Mouse (Mus musculus): Measurements from ENCODE around the gene Spata32. TPM values are rescaled to one million over a fixed set of nuclear protein-coding genes. Genes with fewer than 3 reads are reported as not detected.

The Spata32 gene
- polyA plus RNA-seq, 1 experiment from 2014 or later, result not detected

DNA sequence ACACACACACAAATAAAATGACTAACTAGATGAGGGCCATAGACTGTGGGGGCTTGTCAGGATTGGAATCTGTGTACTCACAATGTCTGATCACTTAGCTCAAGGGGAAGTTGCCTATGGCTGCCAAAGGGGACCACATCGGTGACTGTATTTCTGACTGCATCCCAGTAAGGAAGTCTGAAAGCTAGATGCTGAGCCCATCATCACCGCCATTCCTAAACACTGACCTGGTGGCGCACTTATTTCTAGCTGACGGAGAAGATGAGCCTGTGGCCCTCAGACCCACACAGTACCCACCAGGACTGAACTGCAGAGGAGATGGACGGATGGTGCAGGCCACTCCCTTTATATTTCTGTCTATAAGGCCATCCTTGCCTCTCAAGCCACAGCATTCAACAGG lies 41.8 kb upstream of the Spata32 start:
- peaks cover 10% of the 10 kb centered on the region; the same call in 1 of the 2 replicates for H3K4me1 ChIP-seq (ENCODE audit: insufficient read depth, low read depth, low read length)
- no peak overlapping the region for H3K27ac ChIP-seq (ENCODE audit: low read length)

DNA sequence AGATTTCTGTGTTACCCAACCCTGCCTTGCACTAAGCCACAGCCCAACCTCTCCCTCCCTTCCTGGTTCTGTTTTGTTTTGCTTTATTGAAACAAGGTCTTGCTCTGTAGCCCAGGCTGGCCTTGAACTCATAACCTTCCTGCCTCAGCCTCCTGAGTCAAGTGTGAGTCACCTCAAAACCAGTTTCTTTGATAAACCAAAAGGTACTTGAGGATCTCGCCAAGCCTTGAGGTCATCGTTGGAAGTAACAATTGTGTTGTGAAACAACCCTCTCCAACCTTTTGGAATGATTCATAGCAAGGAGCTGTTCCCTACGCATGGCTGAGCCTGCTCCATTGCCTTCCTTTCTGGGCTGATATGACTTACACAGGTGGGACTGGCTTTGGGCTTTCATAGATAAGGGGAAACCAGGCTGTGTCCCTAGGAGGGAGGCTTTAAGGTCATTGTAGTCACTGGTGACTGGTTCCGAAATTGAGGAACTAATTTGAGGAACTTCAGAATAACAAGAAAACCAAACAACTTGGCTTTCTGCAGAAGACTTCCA lies 39.8 kb upstream of the Spata32 start:
- no peaks in the 10 kb centered on the region for H3K36me3 ChIP-seq (ENCODE audit: insufficient read depth, low read length)
- no peaks in the 10 kb centered on the region for H3K27me3 ChIP-seq (replicated peaks; ENCODE audit: insufficient read depth, low read length)
- WGBS, result 42% methylated on average over 4 of the region's 4 CpGs
- TF ChIP-seq EP300 (IDR thresholded peaks at IDR 0.05) (peak; percentile 72; the same call in 1 of the 2 replicates), CTCF (IDR thresholded peaks at IDR 0.05) (no peak)
- H3K27ac ChIP-seq (ENCODE audit: low read length), result no peak overlapping the region
- no peak overlapping the region for H3K4me2 ChIP-seq (replicated peaks; ENCODE audit: low read depth, low read length)
- ATAC-seq, result peak; percentile 46
- no peaks in the 10 kb centered on the region for H3K9me3 ChIP-seq (ENCODE audit: low read length)
- peaks cover 10% of the 10 kb centered on the region for H3K4me1 ChIP-seq (ENCODE audit: insufficient read depth, low read depth, low read length)
- no peak overlapping the region for H3K9ac ChIP-seq (replicated peaks; ENCODE audit: low read depth)
- no peak overlapping the region for H3K4me3 ChIP-seq (ENCODE audit: low read depth, low read length)
- peak; percentile 82 for DNase-seq (ENCODE audit: low spot score)

More for the DNA sequence above, 41.8 kb upstream of the Spata32 start:
- no peak overlapping the region for H3K4me2 ChIP-seq (replicated peaks; ENCODE audit: low read depth, low read length)
- H3K36me3 ChIP-seq (ENCODE audit: insufficient read depth, low read length), result no peaks in the 10 kb centered on the region
- no peaks in the 10 kb centered on the region for H3K9me3 ChIP-seq (ENCODE audit: low read length)
- no peak overlapping the region; the same call in 1 of the 2 replicates for H3K9ac ChIP-seq (replicated peaks; ENCODE audit: low read depth)
- WGBS, result 85% methylated on average over 5 of the region's 5 CpGs
- no peak overlapping the region for H3K4me3 ChIP-seq (ENCODE audit: low read depth, low read length)
- DNase-seq (ENCODE audit: low spot score) (no peak), ATAC-seq (no peak)
- TF ChIP-seq CTCF (IDR thresholded peaks at IDR 0.05) (no peak), EP300 (IDR thresholded peaks at IDR 0.05) (no peak)
- no peaks in the 10 kb centered on the region for H3K27me3 ChIP-seq (replicated peaks; ENCODE audit: insufficient read depth, low read length)

DNA sequence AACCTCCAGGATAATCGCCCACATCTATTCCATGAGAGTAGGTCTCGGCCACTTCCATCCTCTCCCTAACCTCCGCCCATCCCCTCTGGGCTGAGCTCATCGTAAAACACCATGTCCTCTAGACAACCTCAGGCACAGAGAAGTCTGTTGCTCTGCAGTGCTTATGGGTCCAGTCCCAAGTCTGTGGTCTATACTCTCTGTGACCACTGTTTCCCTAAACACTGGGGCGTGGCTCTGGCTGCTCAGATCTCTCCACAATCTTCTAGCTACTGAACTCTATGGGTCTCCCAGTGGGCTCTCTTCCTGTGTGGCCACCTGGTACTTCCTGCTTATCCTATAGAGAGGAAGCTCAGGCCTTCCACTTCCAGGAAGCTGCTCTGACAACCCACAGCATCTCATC lies 35.4 kb upstream of the Spata32 start:
- no peak overlapping the region for H3K4me3 ChIP-seq (ENCODE audit: low read depth, low read length)
- no peaks in the 10 kb centered on the region; the same call in none of the 2 replicates for H3K4me1 ChIP-seq (ENCODE audit: insufficient read depth, low read depth, low read length)
- no peaks in the 10 kb centered on the region for H3K27me3 ChIP-seq (replicated peaks; ENCODE audit: insufficient read depth, low read length)
- no peak for TF ChIP-seq CTCF (IDR thresholded peaks at IDR 0.05)
- no peak for TF ChIP-seq EP300 (IDR thresholded peaks at IDR 0.05)
- H3K9me3 ChIP-seq (ENCODE audit: low read length), result no peaks in the 10 kb centered on the region
- no peak for DNase-seq (ENCODE audit: low spot score)
- no peaks in the 10 kb centered on the region for H3K36me3 ChIP-seq (ENCODE audit: insufficient read depth, low read length)
- no peak overlapping the region for H3K27ac ChIP-seq (ENCODE audit: low read length)
- WGBS, result 84% methylated on average over 5 of the region's 5 CpGs
- no peak overlapping the region for H3K4me2 ChIP-seq (replicated peaks; ENCODE audit: low read depth, low read length)
- no peak overlapping the region for H3K9ac ChIP-seq (replicated peaks; ENCODE audit: low read depth)
- no peak for ATAC-seq

DNA sequence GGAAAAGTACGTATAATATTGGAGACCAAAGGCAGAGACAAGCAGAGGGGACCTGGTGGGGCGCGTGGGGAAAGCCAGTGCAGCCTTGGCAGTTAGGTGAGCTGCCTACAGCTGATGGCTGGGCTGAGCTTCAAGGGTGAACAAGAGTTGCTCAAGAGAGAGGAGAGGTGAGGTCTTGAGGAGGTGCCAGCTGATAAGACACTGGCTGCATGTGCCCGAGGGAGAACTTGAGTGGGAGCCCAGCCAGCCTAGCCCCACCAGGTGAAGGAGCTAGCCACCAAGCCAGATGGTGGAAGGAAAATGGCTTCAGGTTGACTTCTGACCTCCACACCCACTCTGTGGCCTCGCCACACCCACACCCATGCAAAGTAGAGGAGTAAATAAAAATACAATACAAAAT lies 34.1 kb upstream of the Spata32 start:
- Histone ChIP-seq H3K27ac (ENCODE audit: low read length) (peak overlapping the region; percentile 20; the same call in 1 of the 2 replicates), H3K9me3 (ENCODE audit: low read length) (no peaks in the 10 kb centered on the region), H3K9ac (replicated peaks; ENCODE audit: low read depth) (no peak overlapping the region), H3K4me1 (ENCODE audit: insufficient read depth, low read depth, low read length) (peaks cover 6% of the 10 kb centered on the region), H3K36me3 (ENCODE audit: insufficient read depth, low read length) (no peaks in the 10 kb centered on the region), H3K27me3 (replicated peaks; ENCODE audit: insufficient read depth, low read length) (no peaks in the 10 kb centered on the region), H3K4me2 (replicated peaks; ENCODE audit: low read depth, low read length) (no peak overlapping the region), H3K4me3 (ENCODE audit: low read depth, low read length) (no peak overlapping the region)
- WGBS, result 59% methylated on average over 5 of the region's 5 CpGs
- TF ChIP-seq EP300 (IDR thresholded peaks at IDR 0.05), result no peak
- TF ChIP-seq CTCF (IDR thresholded peaks at IDR 0.05), result no peak
- DNase-seq (ENCODE audit: low spot score) (peak; percentile 69), ATAC-seq (peak; percentile 59)

DNA sequence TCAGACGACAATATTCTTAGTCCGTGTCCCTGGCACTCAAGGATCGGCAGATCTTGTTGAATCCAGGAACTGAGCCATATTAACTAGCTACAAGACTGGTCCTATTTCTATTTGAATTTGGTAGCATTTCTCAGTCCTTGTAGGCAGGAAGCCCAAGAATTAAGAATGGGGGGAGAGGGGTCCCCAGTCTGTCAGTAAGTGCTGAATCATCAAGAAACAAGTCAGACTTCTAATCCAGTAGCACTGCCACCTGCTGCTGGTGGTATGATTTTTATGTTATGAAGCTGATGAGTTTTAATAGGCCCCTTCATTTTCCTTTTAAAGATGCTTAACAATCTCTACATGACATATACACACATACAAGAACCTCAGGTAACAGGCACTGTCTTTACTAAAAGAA lies 32.1 kb upstream of the Spata32 start:
- 83% methylated on average over 3 of the region's 3 CpGs for WGBS
- TF ChIP-seq EP300 (IDR thresholded peaks at IDR 0.05), result no peak
- TF ChIP-seq CTCF (IDR thresholded peaks at IDR 0.05), result no peak
- Histone ChIP-seq H3K9ac (replicated peaks; ENCODE audit: low read depth) (no peak overlapping the region), H3K27me3 (replicated peaks; ENCODE audit: insufficient read depth, low read length) (no peaks in the 10 kb centered on the region), H3K4me1 (ENCODE audit: insufficient read depth, low read depth, low read length) (peaks cover 18% of the 10 kb centered on the region), H3K9me3 (ENCODE audit: low read length) (no peaks in the 10 kb centered on the region), H3K36me3 (ENCODE audit: insufficient read depth, low read length) (no peaks in the 10 kb centered on the region), H3K27ac (ENCODE audit: low read length) (no peak overlapping the region), H3K4me2 (replicated peaks; ENCODE audit: low read depth, low read length) (no peak overlapping the region), H3K4me3 (ENCODE audit: low read depth, low read length) (no peak overlapping the region)
- ATAC-seq (no peak), DNase-seq (ENCODE audit: low spot score) (no peak)

DNA sequence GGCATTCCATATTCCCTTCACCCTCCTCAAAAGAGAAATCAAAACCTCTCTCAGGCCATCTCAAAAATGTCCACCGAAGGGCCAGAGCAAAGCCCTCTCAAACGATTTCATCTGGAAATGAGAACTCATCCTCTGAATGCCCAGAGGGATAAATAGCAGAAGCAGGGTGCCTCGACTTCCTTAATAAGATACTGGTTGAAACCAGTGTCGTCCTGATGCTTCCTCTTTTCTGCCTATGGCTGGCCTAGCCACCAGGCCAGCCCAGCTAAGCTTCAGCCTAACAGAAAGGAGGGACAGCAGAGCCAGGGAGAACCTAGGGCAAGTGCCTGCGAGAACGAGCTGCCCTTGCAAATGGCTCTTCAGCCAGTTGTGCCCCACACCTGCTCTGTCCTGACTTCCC lies 31.3 kb upstream of the Spata32 start:
- no peak overlapping the region for H3K4me3 ChIP-seq (ENCODE audit: low read depth, low read length)
- H3K9ac ChIP-seq (replicated peaks; ENCODE audit: low read depth), result no peak overlapping the region
- no peaks in the 10 kb centered on the region for H3K36me3 ChIP-seq (ENCODE audit: insufficient read depth, low read length)
- no peaks in the 10 kb centered on the region for H3K27me3 ChIP-seq (replicated peaks; ENCODE audit: insufficient read depth, low read length)
- DNase-seq (ENCODE audit: low spot score) (no peak), ATAC-seq (no peak)
- H3K4me2 ChIP-seq (replicated peaks; ENCODE audit: low read depth, low read length), result no peak overlapping the region
- peak overlapping the region; percentile 72 for H3K27ac ChIP-seq (ENCODE audit: low read length)
- TF ChIP-seq CTCF (IDR thresholded peaks at IDR 0.05) (no peak), EP300 (IDR thresholded peaks at IDR 0.05) (no peak)
- peaks cover 18% of the 10 kb centered on the region for H3K4me1 ChIP-seq (ENCODE audit: insufficient read depth, low read depth, low read length)
- 63% methylated on average over 6 of the region's 6 CpGs for WGBS
- H3K9me3 ChIP-seq (ENCODE audit: low read length), result no peaks in the 10 kb centered on the region

DNA sequence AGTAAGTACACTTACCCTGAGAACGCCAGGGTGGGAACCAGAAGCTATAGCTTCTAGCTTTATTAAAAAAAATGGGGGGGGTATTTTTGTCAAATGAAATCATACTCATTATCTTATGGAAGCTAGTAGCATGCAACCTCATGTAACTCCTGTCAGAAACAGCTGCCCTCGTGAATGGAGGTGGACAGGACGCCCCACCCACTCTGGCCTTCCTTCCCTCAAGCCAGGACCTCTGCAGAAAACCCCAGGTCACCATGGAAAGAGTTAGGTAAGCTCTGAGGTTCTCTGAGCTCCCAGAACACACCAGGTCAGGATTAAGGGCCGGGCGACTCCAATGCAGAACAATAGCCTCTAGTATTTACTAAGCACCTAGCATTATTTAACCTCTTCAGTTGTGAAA lies 30.6 kb upstream of the Spata32 start:
- H3K4me3 ChIP-seq (ENCODE audit: low read depth, low read length), result no peak overlapping the region
- H3K4me2 ChIP-seq (replicated peaks; ENCODE audit: low read depth, low read length), result no peak overlapping the region
- TF ChIP-seq CTCF (IDR thresholded peaks at IDR 0.05) (no peak), EP300 (IDR thresholded peaks at IDR 0.05) (no peak)
- H3K9me3 ChIP-seq (ENCODE audit: low read length), result no peaks in the 10 kb centered on the region
- peak overlapping the region; percentile 29 for H3K27ac ChIP-seq (ENCODE audit: low read length)
- DNase-seq (ENCODE audit: low spot score) (peak; percentile 52), ATAC-seq (no peak)
- WGBS, result 47% methylated on average over 5 of the region's 5 CpGs
- H3K4me1 ChIP-seq (ENCODE audit: insufficient read depth, low read depth, low read length), result peaks cover 18% of the 10 kb centered on the region
- no peaks in the 10 kb centered on the region for H3K36me3 ChIP-seq (ENCODE audit: insufficient read depth, low read length)
- H3K9ac ChIP-seq (replicated peaks; ENCODE audit: low read depth), result no peak overlapping the region
- H3K27me3 ChIP-seq (replicated peaks; ENCODE audit: insufficient read depth, low read length), result no peaks in the 10 kb centered on the region

Data from lung, postnatal 0 days (tissue).